Mouse (Mus musculus): ENCODE results near the gene Angptl8. TPM values are rescaled to one million over a fixed set of nuclear protein-coding genes. Genes with fewer than 3 reads are reported as not detected.

Angptl8 gene
- polyA plus RNA-seq, 1 experiment from 2014 or later: 2.8 TPM

DNA sequence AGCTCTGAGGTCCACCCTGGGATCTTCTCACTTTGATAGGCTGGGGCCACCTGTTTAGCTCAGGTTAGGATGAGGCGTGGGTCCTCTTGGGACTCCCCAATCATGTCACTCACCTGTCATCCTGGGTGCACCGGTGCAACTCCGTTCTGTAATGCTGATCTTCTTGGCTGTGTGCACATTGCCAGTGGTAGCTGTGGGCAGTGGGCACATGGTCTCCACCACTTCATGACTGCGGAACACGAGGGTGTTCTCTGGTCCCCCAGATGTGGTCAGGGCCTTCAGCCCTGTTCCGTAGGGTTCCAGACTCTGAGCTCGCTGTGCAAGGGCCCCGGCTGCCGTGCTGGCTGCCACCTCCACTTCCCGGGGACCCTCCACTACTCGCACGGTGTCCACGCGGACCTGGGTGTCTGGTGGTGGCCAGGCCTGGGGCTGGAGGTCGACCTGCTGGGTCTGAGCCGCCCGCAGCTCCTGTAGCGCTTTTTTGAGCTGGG lies 40.9 kb upstream of the Angptl8 start:
- Histone ChIP-seq H3K27me3 (ENCODE audit: control insufficient read depth, insufficient read depth, low read length) (no peaks in the 10 kb centered on the region), H3K9me3 (ENCODE audit: control insufficient read depth, low read depth, low read length) (no peaks in the 10 kb centered on the region), H3K4me3 (ENCODE audit: low read depth, low read length) (no peak overlapping the region), H3K9ac (replicated peaks; ENCODE audit: low read depth, low read length) (no peak overlapping the region), H3K36me3 (ENCODE audit: control insufficient read depth, insufficient read depth, low read length) (peaks cover 41% of the 10 kb centered on the region), H3K4me2 (replicated peaks; ENCODE audit: low read depth, low read length) (no peak overlapping the region), H3K4me1 (ENCODE audit: control insufficient read depth, insufficient read depth, low read length) (peaks cover 42% of the 10 kb centered on the region), H3K27ac (ENCODE audit: low read length) (no peak overlapping the region)
- no peak for ATAC-seq (ENCODE audit: insufficient number of reproducible peaks, insufficient read depth, low FRiP score, low read depth)
- 94% methylated on average over 18 of the region's 18 CpGs for WGBS

DNA sequence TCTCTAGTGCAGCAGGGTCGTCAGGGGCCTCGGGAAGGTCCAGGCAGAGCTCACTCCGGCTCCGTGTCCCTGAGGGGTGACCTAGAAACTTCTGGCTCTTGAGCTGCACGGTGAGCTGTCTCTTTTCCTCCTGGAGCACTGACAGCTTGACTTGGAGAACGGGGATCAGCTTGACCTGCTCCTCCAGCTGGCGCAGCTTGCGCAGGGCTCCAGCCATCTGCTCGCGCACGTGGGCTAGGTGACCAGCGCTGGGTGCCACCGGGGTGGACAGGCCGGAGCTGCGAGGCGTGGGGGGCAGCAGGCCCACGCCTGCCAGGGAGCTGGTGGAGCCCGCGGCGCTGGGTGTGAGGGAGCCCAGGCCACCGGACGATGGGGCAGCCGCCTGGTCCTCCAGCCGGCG lies 40.4 kb upstream of the Angptl8 start:
- Histone ChIP-seq H3K4me1 (ENCODE audit: control insufficient read depth, insufficient read depth, low read length) (peaks cover 42% of the 10 kb centered on the region), H3K36me3 (ENCODE audit: control insufficient read depth, insufficient read depth, low read length) (peaks cover 39% of the 10 kb centered on the region), H3K4me2 (replicated peaks; ENCODE audit: low read depth, low read length) (no peak overlapping the region), H3K27me3 (ENCODE audit: control insufficient read depth, insufficient read depth, low read length) (no peaks in the 10 kb centered on the region), H3K4me3 (ENCODE audit: low read depth, low read length) (no peak overlapping the region), H3K27ac (ENCODE audit: low read length) (no peak overlapping the region), H3K9ac (replicated peaks; ENCODE audit: low read depth, low read length) (no peak overlapping the region), H3K9me3 (ENCODE audit: control insufficient read depth, low read depth, low read length) (no peaks in the 10 kb centered on the region)
- no peak for ATAC-seq (ENCODE audit: insufficient number of reproducible peaks, insufficient read depth, low FRiP score, low read depth)
- 89% methylated on average over 25 of the region's 25 CpGs for WGBS

DNA sequence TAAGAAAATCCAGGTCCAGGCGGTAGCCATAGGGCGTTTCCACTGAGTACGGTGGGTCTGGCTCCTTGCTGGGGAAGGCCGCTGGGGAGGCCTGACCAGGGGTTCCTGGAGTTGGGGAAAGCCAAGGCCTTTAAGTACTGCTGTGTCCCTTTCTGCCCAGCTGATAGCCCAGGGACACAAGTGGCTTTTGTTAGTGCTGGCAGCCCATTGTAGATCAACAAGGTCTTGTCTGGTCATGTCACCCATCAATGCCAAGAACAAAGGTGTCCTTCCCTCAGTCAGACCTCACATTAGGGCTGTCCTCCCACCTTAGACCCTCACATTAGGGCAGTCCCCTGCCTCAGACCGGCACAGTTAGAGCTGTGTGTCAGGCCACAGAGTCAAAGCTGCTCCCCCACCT lies 39.7 kb upstream of the Angptl8 start:
- Histone ChIP-seq H3K9ac (replicated peaks; ENCODE audit: low read depth, low read length) (peak overlapping the region; percentile 26; the same call in 1 of the 2 replicates), H3K36me3 (ENCODE audit: control insufficient read depth, insufficient read depth, low read length) (peaks cover 34% of the 10 kb centered on the region), H3K9me3 (ENCODE audit: control insufficient read depth, low read depth, low read length) (no peaks in the 10 kb centered on the region), H3K4me1 (ENCODE audit: control insufficient read depth, insufficient read depth, low read length) (peaks cover 42% of the 10 kb centered on the region), H3K27ac (ENCODE audit: low read length) (0 out of 2 replicates have a peak overlapping the region, but pooled peaks have one; percentile 91), H3K4me2 (replicated peaks; ENCODE audit: low read depth, low read length) (peak overlapping the region; percentile 57), H3K27me3 (ENCODE audit: control insufficient read depth, insufficient read depth, low read length) (no peaks in the 10 kb centered on the region), H3K4me3 (ENCODE audit: low read depth, low read length) (peak overlapping the region; percentile 58; the same call in 1 of the 2 replicates)
- 74% methylated on average over 5 of the region's 5 CpGs for WGBS
- no peak for ATAC-seq (ENCODE audit: insufficient number of reproducible peaks, insufficient read depth, low FRiP score, low read depth)

DNA sequence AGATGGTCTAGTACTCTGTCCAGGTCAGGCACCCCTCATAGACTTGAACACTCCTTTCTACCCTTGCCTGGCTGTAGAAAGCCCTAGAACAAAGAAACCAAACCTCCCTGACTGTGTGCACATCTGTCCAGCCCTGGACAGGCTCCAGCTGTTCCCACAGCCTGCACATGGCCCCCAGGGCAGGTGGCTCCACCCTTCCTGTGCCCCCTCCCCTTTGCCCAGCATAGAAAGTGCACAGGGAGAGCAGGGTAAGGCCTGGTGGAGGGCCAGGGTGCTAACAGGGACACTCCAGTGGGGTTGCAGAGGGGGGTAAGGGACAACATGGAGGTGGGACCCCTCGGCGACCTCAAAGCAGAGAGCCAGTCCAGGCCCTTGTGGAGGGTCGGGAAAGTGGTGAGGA lies 39.1 kb upstream of the Angptl8 start:
- H3K4me3 ChIP-seq (ENCODE audit: low read depth, low read length): peak overlapping the region; percentile 58
- H3K4me1 ChIP-seq (ENCODE audit: control insufficient read depth, insufficient read depth, low read length): peaks cover 42% of the 10 kb centered on the region
- peaks cover 40% of the 10 kb centered on the region for H3K36me3 ChIP-seq (ENCODE audit: control insufficient read depth, insufficient read depth, low read length)

DNA sequence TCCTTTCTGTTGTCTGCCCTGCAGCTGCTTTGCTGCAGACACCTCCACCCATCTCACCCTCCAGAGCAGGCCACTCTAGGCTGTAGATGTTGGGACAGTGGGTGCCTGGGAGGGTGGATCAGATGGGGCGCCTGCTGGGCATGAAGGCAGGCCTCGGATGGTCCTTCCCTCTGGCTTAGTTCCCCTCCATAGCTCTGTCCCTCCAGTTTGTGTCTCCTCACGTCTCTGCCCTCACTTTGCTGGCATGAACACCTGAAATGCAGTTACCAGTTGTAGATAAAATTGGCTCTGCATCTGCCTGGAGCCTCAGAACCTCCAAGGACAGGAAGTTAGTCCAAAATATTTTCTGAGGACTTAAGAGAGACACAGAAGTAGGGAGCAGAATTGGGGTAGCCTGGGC lies 38.4 kb upstream of the Angptl8 start:
- Histone ChIP-seq H3K9ac (replicated peaks; ENCODE audit: low read depth, low read length) (no peak overlapping the region), H3K27me3 (ENCODE audit: control insufficient read depth, insufficient read depth, low read length) (no peaks in the 10 kb centered on the region), H3K4me1 (ENCODE audit: control insufficient read depth, insufficient read depth, low read length) (peaks cover 38% of the 10 kb centered on the region), H3K4me2 (replicated peaks; ENCODE audit: low read depth, low read length) (peak overlapping the region; percentile 57), H3K36me3 (ENCODE audit: control insufficient read depth, insufficient read depth, low read length) (peaks cover 43% of the 10 kb centered on the region), H3K4me3 (ENCODE audit: low read depth, low read length) (peak overlapping the region; percentile 58), H3K9me3 (ENCODE audit: control insufficient read depth, low read depth, low read length) (no peaks in the 10 kb centered on the region), H3K27ac (ENCODE audit: low read length) (peak overlapping the region; percentile 91; the same call in 1 of the 2 replicates)
- WGBS: 65% methylated on average over 3 of the region's 3 CpGs
- no peak for ATAC-seq (ENCODE audit: insufficient number of reproducible peaks, insufficient read depth, low FRiP score, low read depth)

More for the DNA sequence above, 39.1 kb upstream of the Angptl8 start:
- 30% methylated on average over 3 of the region's 3 CpGs for WGBS
- H3K27ac ChIP-seq (ENCODE audit: low read length): peak overlapping the region; percentile 91; the same call in 1 of the 2 replicates
- peak overlapping the region; percentile 26 for H3K9ac ChIP-seq (replicated peaks; ENCODE audit: low read depth, low read length)
- H3K4me2 ChIP-seq (replicated peaks; ENCODE audit: low read depth, low read length): peak overlapping the region; percentile 57
- no peak for ATAC-seq (ENCODE audit: insufficient number of reproducible peaks, insufficient read depth, low FRiP score, low read depth)
- no peaks in the 10 kb centered on the region for H3K27me3 ChIP-seq (ENCODE audit: control insufficient read depth, insufficient read depth, low read length)
- H3K9me3 ChIP-seq (ENCODE audit: control insufficient read depth, low read depth, low read length): no peaks in the 10 kb centered on the region

DNA sequence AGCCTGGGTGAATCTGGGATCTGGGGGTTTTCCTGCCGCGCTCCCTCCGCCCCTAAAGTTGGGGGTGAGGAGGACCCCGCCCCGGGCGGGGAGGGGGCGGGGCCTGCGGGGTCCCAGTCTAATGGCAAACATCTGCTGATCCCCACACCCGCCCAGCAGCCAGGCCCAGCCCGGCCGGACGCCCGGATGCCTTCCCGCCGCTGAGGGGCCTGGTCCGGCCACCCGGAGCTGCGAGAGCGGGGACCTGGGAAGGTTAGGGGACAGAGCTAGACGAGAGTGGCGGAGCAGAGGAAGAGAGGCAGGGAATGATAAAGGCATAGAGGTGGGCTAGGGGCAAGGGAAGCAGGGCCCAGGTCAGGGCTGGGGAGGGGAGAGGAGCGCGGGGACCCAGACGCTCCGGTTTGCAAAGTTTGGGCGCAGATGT lies 37.4 kb upstream of the Angptl8 start:
- Histone ChIP-seq H3K36me3 (ENCODE audit: control insufficient read depth, insufficient read depth, low read length) (peaks cover 41% of the 10 kb centered on the region), H3K9ac (replicated peaks; ENCODE audit: low read depth, low read length) (peak overlapping the region; percentile 68), H3K27me3 (ENCODE audit: control insufficient read depth, insufficient read depth, low read length) (no peaks in the 10 kb centered on the region), H3K4me2 (replicated peaks; ENCODE audit: low read depth, low read length) (peak overlapping the region; percentile 57), H3K27ac (ENCODE audit: low read length) (peak overlapping the region; percentile 91), H3K9me3 (ENCODE audit: control insufficient read depth, low read depth, low read length) (no peaks in the 10 kb centered on the region), H3K4me1 (ENCODE audit: control insufficient read depth, insufficient read depth, low read length) (peaks cover 28% of the 10 kb centered on the region), H3K4me3 (ENCODE audit: low read depth, low read length) (peak overlapping the region; percentile 58)
- ATAC-seq (ENCODE audit: insufficient number of reproducible peaks, insufficient read depth, low FRiP score, low read depth): peak; percentile 59
- WGBS: under 1% methylated on average over 24 of the region's 26 CpGs

DNA sequence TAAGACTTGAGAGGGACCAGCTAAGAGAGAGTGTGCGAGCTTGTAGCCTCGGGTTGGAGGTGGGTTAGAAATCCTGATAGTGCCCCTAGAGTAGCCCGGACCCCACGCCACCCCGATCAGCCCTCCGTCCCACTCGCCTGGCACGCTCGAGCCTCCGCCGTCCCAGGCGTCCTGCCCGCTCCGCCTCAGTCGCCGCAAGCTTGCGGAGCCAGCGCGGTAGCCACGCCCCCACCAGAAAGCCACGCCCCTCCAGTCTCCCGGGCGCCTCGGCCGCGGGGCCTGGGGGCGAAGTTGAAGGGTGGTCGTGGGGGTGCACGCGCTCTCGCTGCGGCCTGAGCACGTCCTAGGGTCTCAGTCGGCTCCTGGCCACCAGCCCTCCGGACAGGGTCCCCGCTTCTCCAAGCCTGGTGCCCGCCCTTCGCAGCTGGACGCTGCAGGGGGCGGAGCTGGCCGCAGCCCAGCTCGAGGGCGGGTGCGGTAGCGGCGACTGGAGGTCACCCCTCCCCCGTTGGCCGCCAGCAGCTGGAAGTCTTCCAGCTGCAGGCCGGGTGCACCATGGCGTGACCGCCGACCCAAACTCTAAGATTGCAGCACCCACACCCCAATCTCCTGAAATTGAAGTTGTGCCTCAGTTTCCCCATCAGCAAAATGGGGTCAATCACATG lies 36.8 kb upstream of the Angptl8 start, which contains the start of gene Kank2:
Kank2 (minus strand) TSS at position 400 of the 665 bp plus-strand sequence.
- under 1% methylated on average over 52 of the region's 52 CpGs for WGBS
- Histone ChIP-seq H3K4me1 (ENCODE audit: control insufficient read depth, insufficient read depth, low read length) (peaks cover 25% of the 10 kb centered on the region), H3K9me3 (ENCODE audit: control insufficient read depth, low read depth, low read length) (no peaks in the 10 kb centered on the region), H3K4me2 (replicated peaks; ENCODE audit: low read depth, low read length) (peak within 1 kb of the TSS; percentile 57), H3K4me3 (ENCODE audit: low read depth, low read length) (peak within 1 kb of the TSS; percentile 58), H3K27ac (ENCODE audit: low read length) (peak within 1 kb of the TSS; percentile 91), H3K9ac (replicated peaks; ENCODE audit: low read depth, low read length) (peak within 1 kb of the TSS; percentile 68), H3K27me3 (ENCODE audit: control insufficient read depth, insufficient read depth, low read length) (no peaks in the 10 kb centered on the region), H3K36me3 (ENCODE audit: control insufficient read depth, insufficient read depth, low read length) (peaks cover 36% of the 10 kb centered on the region)
- ATAC-seq (ENCODE audit: insufficient number of reproducible peaks, insufficient read depth, low FRiP score, low read depth): peak; percentile 82

DNA sequence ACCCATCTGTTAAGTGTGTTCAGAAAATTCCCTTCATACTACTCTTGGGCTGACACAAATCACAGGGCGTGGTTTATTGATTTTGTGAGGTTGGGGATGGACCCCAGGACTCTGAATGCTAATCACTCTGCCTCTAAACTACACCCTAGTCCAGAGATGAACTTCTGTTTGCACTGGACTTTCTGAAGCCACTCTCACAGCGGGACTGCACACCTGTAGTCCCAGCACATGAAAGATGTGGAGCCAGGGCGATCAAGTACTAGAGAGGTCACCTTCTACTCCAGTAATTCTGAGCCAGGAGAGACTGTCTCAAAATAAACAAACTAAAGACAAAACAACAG lies 36.3 kb upstream of the Angptl8 start:
- Histone ChIP-seq H3K27ac (ENCODE audit: low read length) (peak overlapping the region; percentile 91; the same call in 1 of the 2 replicates), H3K4me1 (ENCODE audit: control insufficient read depth, insufficient read depth, low read length) (peaks cover 25% of the 10 kb centered on the region)
- WGBS: 33% methylated on average over 3 of the region's 3 CpGs

More for the DNA sequence above, 36.3 kb upstream of the Angptl8 start:
- 0 out of 2 replicates have a peak overlapping the region, but pooled peaks have one; percentile 68 for H3K9ac ChIP-seq (replicated peaks; ENCODE audit: low read depth, low read length)
- H3K27me3 ChIP-seq (ENCODE audit: control insufficient read depth, insufficient read depth, low read length): no peaks in the 10 kb centered on the region
- peaks cover 31% of the 10 kb centered on the region for H3K36me3 ChIP-seq (ENCODE audit: control insufficient read depth, insufficient read depth, low read length)
- no peaks in the 10 kb centered on the region for H3K9me3 ChIP-seq (ENCODE audit: control insufficient read depth, low read depth, low read length)
- H3K4me3 ChIP-seq (ENCODE audit: low read depth, low read length): peak overlapping the region; percentile 58
- H3K4me2 ChIP-seq (replicated peaks; ENCODE audit: low read depth, low read length): peak overlapping the region; percentile 57
- no peak for ATAC-seq (ENCODE audit: insufficient number of reproducible peaks, insufficient read depth, low FRiP score, low read depth)
